Mouse (Mus musculus) fat pad, adult 2 months (tissue): ENCODE measurements at regions not wholly inside any gene's neighbourhood (a gene's known extent, or its start where the extent isn't known, plus 50 kb on each side); places are given as distances from the start of the nearest gene placed in this dataset.

ENCODE experiments used
- DNase-seq: peaks from one replicate; pipeline ENCODE4 v3.0.0-alpha.2; 2011; ENCODE audit warnings: low read depth, low spot score; ENCODE audit errors: extremely low read depth

GRCm38 (mm10) chr8:89370816-89371772 lies 327.1 kb upstream of the Sall1 start:
- no peak for DNase-seq

- no peak for DNase-seq
These were observed 321.5 kb upstream of the Sall1 start for GRCm38 (mm10) chr8:89365430-89365829.

- DNase-seq = no peak
These were observed 314.4 kb upstream of the Sall1 start for GRCm38 (mm10) chr8:89358411-89358810.

- DNase-seq = no peak
These were observed 301.6 kb upstream of the Sall1 start for GRCm38 (mm10) chr8:89345547-89345946.

GRCm38 (mm10) chr8:89341686-89342085 lies 297.7 kb upstream of the Sall1 start:
- no peak for DNase-seq

- no peak for DNase-seq
These were observed 291.5 kb upstream of the Sall1 start for GRCm38 (mm10) chr8:89335416-89335815.

GRCm38 (mm10) chr8:89325751-89326351 lies 281.9 kb upstream of the Sall1 start:
- DNase-seq = no peak

GRCm38 (mm10) chr8:89325248-89325645 lies 281.3 kb upstream of the Sall1 start:
- DNase-seq = no peak

- no peak for DNase-seq
These were observed 280.7 kb upstream of the Sall1 start for GRCm38 (mm10) chr8:89324462-89325247.

GRCm38 (mm10) chr8:89317514-89318289 lies 273.7 kb upstream of the Sall1 start:
- DNase-seq = no peak

GRCm38 (mm10) chr8:89316566-89317175 lies 272.7 kb upstream of the Sall1 start:
- DNase-seq = no peak

GRCm38 (mm10) chr8:89314907-89315306 lies 270.9 kb upstream of the Sall1 start:
- DNase-seq = no peak

- DNase-seq = no peak
These were observed 266.8 kb upstream of the Sall1 start for GRCm38 (mm10) chr8:89310696-89311214.

GRCm38 (mm10) chr8:89309591-89309990 lies 265.6 kb upstream of the Sall1 start:
- no peak for DNase-seq

- DNase-seq = no peak
These were observed 265.0 kb upstream of the Sall1 start for GRCm38 (mm10) chr8:89308950-89309349.

- DNase-seq = no peak
These were observed 264.6 kb upstream of the Sall1 start for GRCm38 (mm10) chr8:89308532-89308931.

- DNase-seq = no peak
These were observed 263.6 kb upstream of the Sall1 start for GRCm38 (mm10) chr8:89307601-89308000.

GRCm38 (mm10) chr8:89307085-89307484 lies 263.1 kb upstream of the Sall1 start:
- DNase-seq = no peak

- no peak for DNase-seq
These were observed 260.2 kb upstream of the Sall1 start for GRCm38 (mm10) chr8:89304116-89304515.

GRCm38 (mm10) chr8:89303326-89303725 lies 259.4 kb upstream of the Sall1 start:
- DNase-seq = no peak
